Mouse (Mus musculus): ENCODE results near the gene Srsf3. TPM values are rescaled to one million over a fixed set of nuclear protein-coding genes. Genes with fewer than 3 reads are reported as not detected.

Gene Srsf3
- polyA plus RNA-seq, 1 experiment: 103 TPM

GRCm38 (mm10) chr17:29069063-29069462 lies 36.6 kb downstream of the Srsf3 start:
- TF ChIP-seq FLI1 (IDR thresholded peaks at IDR 0.05; ENCODE audit: low read length): no peak
- no peak for TF ChIP-seq GATA1 (IDR thresholded peaks at IDR 0.05; ENCODE audit: borderline replicate concordance, low read length)
- H3K36me3 ChIP-seq (replicated peaks; ENCODE audit: low read length): peaks cover 63% of the 10 kb centered on the region
- peaks cover 64% of the 10 kb centered on the region for H3K4me1 ChIP-seq
- no peak overlapping the region for H3K4me3 ChIP-seq (replicated peaks)
- H3K27me3 ChIP-seq (replicated peaks): peaks cover 1% of the 10 kb centered on the region
- no peaks in the 10 kb centered on the region for H3K9me3 ChIP-seq

GRCm38 (mm10) chr17:29071820-29072219 lies 39.4 kb downstream of the Srsf3 start:
- Histone ChIP-seq H3K27me3 (replicated peaks) (no peaks in the 10 kb centered on the region), H3K9me3 (no peaks in the 10 kb centered on the region), H3K4me3 (replicated peaks) (peak overlapping the region; percentile 19), H3K36me3 (replicated peaks; ENCODE audit: low read length) (peaks cover 67% of the 10 kb centered on the region), H3K4me1 (peaks cover 70% of the 10 kb centered on the region)
- no peak for TF ChIP-seq FLI1 (IDR thresholded peaks at IDR 0.05; ENCODE audit: low read length)
- no peak for TF ChIP-seq GATA1 (IDR thresholded peaks at IDR 0.05; ENCODE audit: borderline replicate concordance, low read length)

GRCm38 (mm10) chr17:29072701-29073307 lies 40.4 kb downstream of the Srsf3 start:
- Histone ChIP-seq H3K4me1 (peaks cover 69% of the 10 kb centered on the region), H3K36me3 (replicated peaks; ENCODE audit: low read length) (peaks cover 70% of the 10 kb centered on the region), H3K9me3 (no peaks in the 10 kb centered on the region), H3K4me3 (replicated peaks) (peak overlapping the region; percentile 40), H3K27me3 (replicated peaks) (no peaks in the 10 kb centered on the region)
- TF ChIP-seq GATA1 (IDR thresholded peaks at IDR 0.05; ENCODE audit: borderline replicate concordance, low read length) (no peak), FLI1 (IDR thresholded peaks at IDR 0.05; ENCODE audit: low read length) (no peak)

- Histone ChIP-seq H3K4me1 (peaks cover 64% of the 10 kb centered on the region), H3K27me3 (replicated peaks) (no peaks in the 10 kb centered on the region), H3K9me3 (no peaks in the 10 kb centered on the region), H3K36me3 (replicated peaks; ENCODE audit: low read length) (peaks cover 68% of the 10 kb centered on the region), H3K4me3 (replicated peaks) (peak overlapping the region; percentile 40)
- no peak for TF ChIP-seq GATA1 (IDR thresholded peaks at IDR 0.05; ENCODE audit: borderline replicate concordance, low read length)
- TF ChIP-seq FLI1 (IDR thresholded peaks at IDR 0.05; ENCODE audit: low read length): no peak
These were observed 40.9 kb downstream of the Srsf3 start for GRCm38 (mm10) chr17:29073313-29073712.

- Histone ChIP-seq H3K4me1 (peaks cover 61% of the 10 kb centered on the region), H3K27me3 (replicated peaks) (no peaks in the 10 kb centered on the region), H3K9me3 (no peaks in the 10 kb centered on the region), H3K36me3 (replicated peaks; ENCODE audit: low read length) (peaks cover 62% of the 10 kb centered on the region), H3K4me3 (replicated peaks) (no peak overlapping the region)
- TF ChIP-seq GATA1 (IDR thresholded peaks at IDR 0.05; ENCODE audit: borderline replicate concordance, low read length): no peak
- no peak for TF ChIP-seq FLI1 (IDR thresholded peaks at IDR 0.05; ENCODE audit: low read length)
These were observed 41.7 kb downstream of the Srsf3 start for GRCm38 (mm10) chr17:29074085-29074484.

- TF ChIP-seq FLI1 (IDR thresholded peaks at IDR 0.05; ENCODE audit: low read length): no peak
- TF ChIP-seq GATA1 (IDR thresholded peaks at IDR 0.05; ENCODE audit: borderline replicate concordance, low read length): no peak
- Histone ChIP-seq H3K27me3 (replicated peaks) (no peaks in the 10 kb centered on the region), H3K36me3 (replicated peaks; ENCODE audit: low read length) (peaks cover 41% of the 10 kb centered on the region), H3K4me3 (replicated peaks) (peak overlapping the region; percentile 71), H3K4me1 (peaks cover 70% of the 10 kb centered on the region), H3K9me3 (no peaks in the 10 kb centered on the region)
These were observed 43.8 kb downstream of the Srsf3 start for GRCm38 (mm10) chr17:29076235-29076634.

- Histone ChIP-seq H3K36me3 (replicated peaks; ENCODE audit: low read length) (peaks cover 33% of the 10 kb centered on the region), H3K9me3 (no peaks in the 10 kb centered on the region), H3K27me3 (replicated peaks) (no peaks in the 10 kb centered on the region), H3K4me3 (replicated peaks) (peak overlapping the region; percentile 93), H3K4me1 (peaks cover 67% of the 10 kb centered on the region)
- no peak for TF ChIP-seq GATA1 (IDR thresholded peaks at IDR 0.05; ENCODE audit: borderline replicate concordance, low read length)
- TF ChIP-seq FLI1 (IDR thresholded peaks at IDR 0.05; ENCODE audit: low read length): no peak
These were observed 45.5 kb downstream of the Srsf3 start for GRCm38 (mm10) chr17:29077786-29078509.

- Histone ChIP-seq H3K27me3 (replicated peaks) (no peaks in the 10 kb centered on the region), H3K4me3 (replicated peaks) (peak overlapping the region; percentile 93), H3K36me3 (replicated peaks; ENCODE audit: low read length) (peaks cover 29% of the 10 kb centered on the region), H3K9me3 (peaks cover 6% of the 10 kb centered on the region), H3K4me1 (peaks cover 59% of the 10 kb centered on the region)
- no peak for TF ChIP-seq FLI1 (IDR thresholded peaks at IDR 0.05; ENCODE audit: low read length)
These were observed 46.3 kb downstream of the Srsf3 start for GRCm38 (mm10) chr17:29078519-29079383.

GRCm38 (mm10) chr17:29080758-29081617 lies 48.6 kb downstream of the Srsf3 start:
- TF ChIP-seq GATA1 (IDR thresholded peaks at IDR 0.05; ENCODE audit: borderline replicate concordance, low read length): no peak
- no peak for TF ChIP-seq FLI1 (IDR thresholded peaks at IDR 0.05; ENCODE audit: low read length)
- Histone ChIP-seq H3K4me1 (peaks cover 44% of the 10 kb centered on the region), H3K4me3 (replicated peaks) (peak overlapping the region; percentile 86), H3K36me3 (replicated peaks; ENCODE audit: low read length) (peaks cover 12% of the 10 kb centered on the region), H3K9me3 (peaks cover 8% of the 10 kb centered on the region), H3K27me3 (replicated peaks) (no peaks in the 10 kb centered on the region)

All from megakaryocyte, embryonic 14.5 days (primary cell).